Comparison of ENCODE assay signal across 21 mouse cellular contexts in the genomic region with DNA sequence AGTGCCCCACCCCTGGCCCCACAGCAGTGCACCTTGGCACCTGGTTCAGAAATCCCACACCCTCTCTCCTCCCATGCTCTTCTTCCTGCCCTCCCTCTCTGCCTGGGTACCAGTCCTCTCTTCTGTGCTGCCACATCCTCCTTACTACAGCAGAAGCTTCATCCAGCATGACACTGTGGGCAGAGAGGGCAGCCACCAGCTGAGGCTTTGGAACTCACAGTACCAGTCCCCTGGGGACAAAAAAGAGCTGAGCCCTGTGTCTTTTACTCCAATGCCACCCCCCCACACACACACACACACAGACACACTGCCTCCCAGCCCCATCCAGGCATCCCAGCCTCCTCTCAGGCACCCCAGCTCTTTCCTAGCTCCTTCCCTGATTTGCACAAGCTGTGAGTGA. TPM values are rescaled to one million over a fixed set of nuclear protein-coding genes. Genes with fewer than 3 reads are reported as not detected.
DNase-seq lines count a peak whose midpoint lies in the region; ATAC-seq and TF ChIP-seq lines count a peak whose summit lies in the region.
"Had no signal": no experiment of that assay in that cellular context is flagged by ENCODE, and none has a peak within 500 bp of the region (broad histone marks: within the 10 kb centered on the region; RNA-seq: fewer than 3 reads in every experiment).

No protein-coding gene starts in this region.

- no peak for TF ChIP-seq CTCF in heart, adult 2 months (IDR thresholded peaks at IDR 0.05)
- TF ChIP-seq CTCF in hindbrain, postnatal 0 days (IDR thresholded peaks at IDR 0.05; ENCODE audit: low read depth): no peak
- TF ChIP-seq CTCF in midbrain, postnatal 0 days (IDR thresholded peaks at IDR 0.05): no peak

- no peak overlapping the region for H3K9ac ChIP-seq in heart, adult 2 months (ENCODE audit: low read depth, low read length)
- 0 out of 2 replicates have a peak overlapping the region, but pooled peaks have one; percentile 13 for H3K9ac ChIP-seq in hindbrain, embryonic 13.5 days
- no peak overlapping the region for H3K9ac ChIP-seq in hindbrain, postnatal 0 days (replicated peaks; ENCODE audit: low read length)
- no peak overlapping the region for H3K9ac ChIP-seq in midbrain, embryonic 11.5 days (ENCODE audit: low read length)
- H3K9ac ChIP-seq in midbrain, postnatal 0 days (replicated peaks; ENCODE audit: low read length, poor library complexity, severe bottlenecking): no peak overlapping the region

- no peak overlapping the region for H3K4me2 ChIP-seq in hindbrain, embryonic 13.5 days
- H3K4me2 ChIP-seq in hindbrain, postnatal 0 days (ENCODE audit: low read depth, low read length): no peak overlapping the region
- H3K4me2 ChIP-seq in midbrain, embryonic 11.5 days: no peak overlapping the region
- no peak overlapping the region for H3K4me2 ChIP-seq in midbrain, postnatal 0 days (ENCODE audit: low read depth, low read length, poor library complexity, severe bottlenecking)

- DNase-seq in heart, adult 11 months: peak; percentile 69
- no peak for DNase-seq in heart, adult 2 months
- no peak for DNase-seq in hindbrain, postnatal 0 days (ENCODE audit: low spot score)
- DNase-seq in midbrain, embryonic 11.5 days (ENCODE audit: low spot score, missing footprints): peak; percentile 68
- no peak for DNase-seq in midbrain, postnatal 0 days (ENCODE audit: low spot score)
- peak; percentile 52 for DNase-seq in retina, postnatal 1 day
- DNase-seq in retina, embryonic 14.5 days (ENCODE audit: low spot score): no peak
- DNase-seq: adrenal gland, adult 2 months; adrenal gland, adult 8-10 months; adrenal gland, postnatal 10 days; adrenal gland, postnatal 14 days; adrenal gland, postnatal 25 days; adrenal gland, postnatal 36 days; B cell, adult 2 months; cerebellum, adult 11 months; cerebellum, adult 11-12 months had no signal

- no peak overlapping the region for H3K4me3 ChIP-seq in heart, adult 2 months
- no peak overlapping the region for H3K4me3 ChIP-seq in hindbrain, embryonic 13.5 days
- no peak overlapping the region for H3K4me3 ChIP-seq in hindbrain, postnatal 0 days (ENCODE audit: low read length)
- H3K4me3 ChIP-seq in midbrain, embryonic 11.5 days (ENCODE audit: low read depth, low read length): no peak overlapping the region
- no peak overlapping the region for H3K4me3 ChIP-seq in midbrain, postnatal 0 days (ENCODE audit: low read depth, low read length)

- TF ChIP-seq POLR2A in heart, adult 2 months (IDR thresholded peaks at IDR 0.05; ENCODE audit: insufficient read depth, low read depth, low read length): no peak

- no peaks in the 10 kb centered on the region for H3K27me3 ChIP-seq in heart, adult 2 months (ENCODE audit: control insufficient read depth, insufficient read depth, low read length)
- H3K27me3 ChIP-seq in hindbrain, embryonic 13.5 days: no peaks in the 10 kb centered on the region
- H3K27me3 ChIP-seq in hindbrain, postnatal 0 days (ENCODE audit: insufficient read depth, low read length): no peaks in the 10 kb centered on the region
- H3K27me3 ChIP-seq in midbrain, embryonic 11.5 days (ENCODE audit: control insufficient read depth, insufficient read depth, low read length): no peaks in the 10 kb centered on the region
- H3K27me3 ChIP-seq in midbrain, postnatal 0 days (ENCODE audit: insufficient read depth, low read length): no peaks in the 10 kb centered on the region

- no peaks in the 10 kb centered on the region for H3K79me2 ChIP-seq in heart, adult 2 months (replicated peaks; ENCODE audit: control insufficient read depth, insufficient read depth, low read length)

- intact Hi-C loops in heart, adult 2 months (cut with DNase I): no loop called here

- ATAC-seq in hindbrain, embryonic 13.5 days (ENCODE audit: low FRiP score): no peak
- no peak for ATAC-seq in hindbrain, postnatal 0 days
- no peak for ATAC-seq in midbrain, embryonic 11.5 days (ENCODE audit: low FRiP score)
- ATAC-seq in midbrain, postnatal 0 days (ENCODE audit: low FRiP score): no peak
- ATAC-seq: activated CD4-positive, CD25-positive, alpha-beta regulatory T cell, adult 4 months; CD4-positive, CD25-positive, alpha-beta regulatory T cell, adult 4 months; Patski had no signal

- H3K4me1 ChIP-seq in heart, adult 2 months (ENCODE audit: control insufficient read depth, insufficient read depth, low read length): no peaks in the 10 kb centered on the region
- peaks cover 44% of the 10 kb centered on the region for H3K4me1 ChIP-seq in hindbrain, embryonic 13.5 days (replicated peaks)
- no peaks in the 10 kb centered on the region for H3K4me1 ChIP-seq in hindbrain, postnatal 0 days (ENCODE audit: insufficient read depth, low read length)
- 0 out of 2 replicates have a peak, but pooled peaks cover 2% of the 10 kb centered on the region for H3K4me1 ChIP-seq in midbrain, embryonic 11.5 days (ENCODE audit: control insufficient read depth, insufficient read depth, low read length)
- no peaks in the 10 kb centered on the region for H3K4me1 ChIP-seq in midbrain, postnatal 0 days (ENCODE audit: insufficient read depth, low read length)

- no peaks in the 10 kb centered on the region for H3K9me3 ChIP-seq in hindbrain, embryonic 13.5 days
- no peaks in the 10 kb centered on the region for H3K9me3 ChIP-seq in hindbrain, postnatal 0 days (ENCODE audit: low read length)
- H3K9me3 ChIP-seq in midbrain, embryonic 11.5 days (ENCODE audit: control insufficient read depth, low read length): no peaks in the 10 kb centered on the region
- H3K9me3 ChIP-seq in midbrain, postnatal 0 days (ENCODE audit: low read length): no peaks in the 10 kb centered on the region

- no peaks in the 10 kb centered on the region for H3K36me3 ChIP-seq in heart, adult 2 months (ENCODE audit: control insufficient read depth, insufficient read depth, low read length)
- H3K36me3 ChIP-seq in hindbrain, embryonic 13.5 days: no peaks in the 10 kb centered on the region
- no peaks in the 10 kb centered on the region for H3K36me3 ChIP-seq in hindbrain, postnatal 0 days (ENCODE audit: insufficient read depth, low read length)
- H3K36me3 ChIP-seq in midbrain, embryonic 11.5 days (ENCODE audit: control insufficient read depth, insufficient read depth, low read length): no peaks in the 10 kb centered on the region
- no peaks in the 10 kb centered on the region for H3K36me3 ChIP-seq in midbrain, postnatal 0 days (ENCODE audit: insufficient read depth, low read length)
- H3K36me3 ChIP-seq: G1E had no signal

- no peak overlapping the region for H3K27ac ChIP-seq in heart, adult 2 months
- no peak overlapping the region for H3K27ac ChIP-seq in hindbrain, embryonic 13.5 days
- no peak overlapping the region for H3K27ac ChIP-seq in hindbrain, postnatal 0 days
- H3K27ac ChIP-seq in midbrain, embryonic 11.5 days (ENCODE audit: low read depth, low read length): no peak overlapping the region
- H3K27ac ChIP-seq in midbrain, postnatal 0 days (ENCODE audit: low read depth, low read length): no peak overlapping the region

- no peak for TF ChIP-seq EP300 in heart, adult 2 months (IDR thresholded peaks at IDR 0.05; ENCODE audit: insufficient read depth, low read depth, low read length)

RNA-seq across cellular contexts. Expression of gene Nectin1, which starts 42.0 kb away (rescaled TPM):
- total RNA-seq in heart, adult 2 months (2021): 1 to 10 TPM; 2.0 to 4.6 TPM
- 2.4 and 2.9 TPM in 2 replicates for polyA plus RNA-seq in heart, adult 2 months (2012; rRNA removed)
- polyA plus RNA-seq in hindbrain, embryonic 13.5 days (2015; fragmentation: Nextera tagmentation; extraction: Ambion mirVana): 13.6 and 13.8 TPM in 2 replicates
- total RNA-seq in hindbrain, postnatal 0 days (2014; rRNA removed): 69.2 and 72.8 TPM in 2 replicates
- polyA plus RNA-seq in hindbrain, postnatal 0 days (2015; fragmentation: Nextera tagmentation; extraction: Ambion mirVana): 15.7 and 17.1 TPM in 2 replicates
- 6.9 and 8.3 TPM in 2 replicates for polyA plus RNA-seq in midbrain, embryonic 11.5 days (2014; fragmentation: Nextera tagmentation; extraction: Ambion mirVana)
- 64.7 and 71.6 TPM in 2 replicates for total RNA-seq in midbrain, postnatal 0 days (2014; rRNA removed)
- polyA plus RNA-seq in midbrain, postnatal 0 days (2015; fragmentation: Nextera tagmentation; extraction: Ambion mirVana): 14.9 and 15.4 TPM in 2 replicates
- polyA plus RNA-seq: G1E had no signal

Comparison
In these comparisons a context has a peak if more than half of its experiments do, and no peak if none do; other contexts are left out.
1. DNase-seq: peak in heart, adult 11 months (single experiment), midbrain, embryonic 11.5 days (single experiment) and retina, postnatal 1 day (single experiment); none in heart, adult 2 months (0 of 2), hindbrain, postnatal 0 days (single experiment), midbrain, postnatal 0 days (single experiment) and retina, embryonic 14.5 days (single experiment).